Mouse (Mus musculus) heart, embryonic 11.5 days (tissue): Measurements from ENCODE around the gene Foxa1. TPM values are rescaled to one million over a fixed set of nuclear protein-coding genes. Genes with fewer than 3 reads are reported as not detected.

Experiments
- ATAC-seq: fragments of 200-750 bp; cut with Nextera tagmentation; replicated peaks from 2 replicates; pipeline ENCODE4 v1.8.0; 2017; ENCODE audit warnings: moderate library complexity; ENCODE audit not compliant: insufficient number of reproducible peaks, low FRiP score, low TSS enrichment
- H3K27ac ChIP-seq: fragments of 300-500 bp; sonication (generic); 2 replicates; pipeline ENCODE4 v1.5.1; 2014; ENCODE audit warnings: mild to moderate bottlenecking, low read depth, low read length
- H3K27me3 ChIP-seq: fragments of 300-500 bp; sonication (generic); 2 replicates; pipeline ENCODE4 v1.6.1; 2014; ENCODE audit warnings: mild to moderate bottlenecking, low read length, mixed read lengths; ENCODE audit not compliant: control insufficient read depth, insufficient read depth
- H3K36me3 ChIP-seq: fragments of 300-500 bp; sonication (generic); 2 replicates; pipeline ENCODE4 v1.6.1; 2014; ENCODE audit warnings: mild to moderate bottlenecking, low read length, moderate library complexity, mixed read lengths; ENCODE audit not compliant: control insufficient read depth, insufficient read depth
- H3K4me1 ChIP-seq: fragments of 300-500 bp; sonication (generic); 2 replicates; pipeline ENCODE4 v1.6.1; 2014; ENCODE audit warnings: low read length; ENCODE audit not compliant: control insufficient read depth, insufficient read depth
- H3K4me2 ChIP-seq: fragments of 300-500 bp; sonication (generic); 2 replicates; pipeline ENCODE4 v1.6.1; 2014; ENCODE audit warnings: mild to moderate bottlenecking, moderate library complexity
- H3K4me3 ChIP-seq: fragments of 300-500 bp; sonication (generic); 2 replicates; pipeline ENCODE4 v1.5.1; 2014; ENCODE audit warnings: low read depth, low read length
- H3K9ac ChIP-seq: fragments of 300-500 bp; sonication (generic); 2 replicates; pipeline ENCODE4 v1.6.1; 2014; ENCODE audit warnings: mild to moderate bottlenecking, low read depth, low read length, moderate library complexity
- H3K9me3 ChIP-seq: fragments of 300-500 bp; sonication (generic); replicated peaks from 2 replicates; pipeline ENCODE4 v1.6.1; 2016; ENCODE audit warnings: low read length; ENCODE audit not compliant: control insufficient read depth
- WGBS: fragments of 180-500 bp; shearing (Covaris S2); extraction: QIAGEN DNeasy Blood & Tissue Kit; methylation state at CpG from one replicate; pipeline ENCODE4 v1.1.7; 2014; ENCODE audit not compliant: insufficient replicate concordance; 5-methylcytosine and 5-hydroxymethylcytosine counted together
- polyA plus RNA-seq: library from polyadenylated mRNA; unstranded; fragments of >200 nt; fragmentation: Nextera tagmentation; extraction: Ambion mirVana; gene quantifications from 2 replicates; pipeline ENCODE4 v1.2.1, GENCODE M21; 2014

Gene Foxa1
- polyA plus RNA-seq, 1 experiment from 2014 or later = 0.59 TPM

DNA sequence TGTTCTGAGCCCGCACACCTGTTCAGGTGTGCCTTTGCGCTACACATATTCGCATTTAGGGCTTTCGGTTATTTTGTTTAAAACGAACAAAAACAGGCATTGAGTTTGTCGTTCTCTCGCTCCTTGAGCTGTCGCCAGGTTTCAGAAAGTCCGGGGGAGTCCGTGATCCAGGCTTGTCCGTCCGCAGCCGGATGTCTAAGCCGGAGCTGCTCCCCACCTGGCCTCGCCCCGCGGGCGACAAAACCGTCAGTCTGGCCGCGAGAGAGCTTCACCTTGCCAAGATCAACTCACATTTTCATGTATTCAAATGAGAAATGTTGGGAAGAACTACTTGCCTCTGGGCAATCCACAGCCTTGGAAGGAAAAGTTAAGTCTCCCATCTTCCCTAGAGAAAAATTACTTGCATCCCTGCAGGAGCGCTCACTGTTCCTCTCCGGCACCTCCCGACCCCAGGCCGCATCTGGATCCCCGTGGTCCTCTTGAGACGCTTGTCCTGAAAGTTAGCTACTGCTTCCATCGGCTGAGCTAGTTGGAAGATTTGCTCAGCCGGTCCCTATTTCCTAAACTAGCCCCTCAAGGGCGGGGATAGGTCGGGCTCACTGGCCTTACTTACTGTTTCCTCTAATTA lies 3.6 kb upstream of the Foxa1 start:
- H3K36me3 ChIP-seq = no peaks in the 10 kb centered on the region
- no peak overlapping the region for H3K27ac ChIP-seq
- no peak overlapping the region for H3K4me3 ChIP-seq
- H3K4me2 ChIP-seq = no peak overlapping the region
- H3K27me3 ChIP-seq = peaks cover 88% of the 10 kb centered on the region
- 1% methylated on average over 31 of the region's 31 CpGs for WGBS
- no peaks in the 10 kb centered on the region for H3K9me3 ChIP-seq
- peaks cover 12% of the 10 kb centered on the region; the same call in 1 of the 2 replicates for H3K4me1 ChIP-seq
- no peak for ATAC-seq
- H3K9ac ChIP-seq = no peak overlapping the region

GRCm38 (mm10) chr12:57549667-57550160 lies 3.0 kb upstream of the Foxa1 start:
- Histone ChIP-seq H3K36me3 (no peaks in the 10 kb centered on the region), H3K4me3 (no peak overlapping the region), H3K4me2 (no peak overlapping the region), H3K9ac (no peak overlapping the region), H3K9me3 (no peaks in the 10 kb centered on the region), H3K27me3 (peaks cover 94% of the 10 kb centered on the region), H3K27ac (no peak overlapping the region), H3K4me1 (peaks cover 12% of the 10 kb centered on the region; the same call in 1 of the 2 replicates)
- under 1% methylated on average over 15 of the region's 15 CpGs for WGBS
- ATAC-seq = no peak

GRCm38 (mm10) chr12:57548981-57549666 lies 2.4 kb upstream of the Foxa1 start:
- H3K27ac ChIP-seq = no peak overlapping the region
- H3K4me2 ChIP-seq = peak overlapping the region; percentile 22; the same call in 1 of the 2 replicates
- ATAC-seq = no peak
- H3K4me3 ChIP-seq = no peak overlapping the region
- 2% methylated on average over 25 of the region's 25 CpGs for WGBS
- peaks cover 12% of the 10 kb centered on the region; the same call in 1 of the 2 replicates for H3K4me1 ChIP-seq
- H3K36me3 ChIP-seq = no peaks in the 10 kb centered on the region
- H3K27me3 ChIP-seq = peaks cover 96% of the 10 kb centered on the region
- H3K9me3 ChIP-seq = no peaks in the 10 kb centered on the region
- H3K9ac ChIP-seq = no peak overlapping the region

DNA sequence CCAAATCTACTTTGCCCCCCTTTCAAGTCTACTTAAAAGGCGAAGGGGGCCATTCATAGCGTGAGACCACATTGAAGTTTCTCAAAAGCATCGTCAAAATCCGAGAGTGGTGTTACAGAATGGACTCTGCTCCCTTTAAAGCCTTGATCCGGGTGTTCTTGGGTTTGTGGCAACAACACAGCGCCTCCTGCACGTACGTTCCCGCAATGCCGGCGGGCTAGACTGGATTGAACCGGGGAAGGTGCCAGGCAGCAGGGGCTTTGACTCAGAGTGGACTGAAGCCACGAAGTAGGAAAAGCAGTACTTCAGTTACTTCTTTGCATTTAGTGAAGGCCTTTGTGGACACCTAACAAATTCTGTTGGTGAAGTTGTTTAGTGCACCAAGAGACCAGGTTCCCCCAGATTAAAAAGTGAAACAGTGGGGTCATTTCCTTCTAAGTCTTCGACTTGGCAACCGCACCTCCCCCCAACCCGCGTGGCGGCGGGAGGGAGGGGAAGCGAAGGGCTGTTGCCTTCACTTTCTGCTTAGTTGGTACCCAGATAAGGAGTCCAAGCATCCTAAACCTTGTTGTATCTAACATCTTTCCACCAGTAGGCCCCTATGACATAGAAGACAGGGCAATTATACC lies 1.8 kb upstream of the Foxa1 start:
- Histone ChIP-seq H3K36me3 (no peaks in the 10 kb centered on the region), H3K27ac (no peak overlapping the region), H3K4me3 (no peak overlapping the region), H3K9me3 (no peaks in the 10 kb centered on the region), H3K27me3 (peaks cover 93% of the 10 kb centered on the region), H3K4me1 (peaks cover 12% of the 10 kb centered on the region; the same call in 1 of the 2 replicates), H3K9ac (no peak overlapping the region), H3K4me2 (peak overlapping the region; percentile 22; the same call in 1 of the 2 replicates)
- WGBS = 2% methylated on average over 20 of the region's 20 CpGs
- no peak for ATAC-seq

- H3K9ac ChIP-seq = no peak overlapping the region
- peaks cover 93% of the 10 kb centered on the region for H3K27me3 ChIP-seq
- no peak overlapping the region for H3K4me3 ChIP-seq
- no peak overlapping the region for H3K4me2 ChIP-seq
- H3K27ac ChIP-seq = no peak overlapping the region
- H3K36me3 ChIP-seq = no peaks in the 10 kb centered on the region
- ATAC-seq = no peak
- WGBS = 3% methylated on average over 9 of the region's 9 CpGs
- peaks cover 12% of the 10 kb centered on the region; the same call in 1 of the 2 replicates for H3K4me1 ChIP-seq
- no peaks in the 10 kb centered on the region for H3K9me3 ChIP-seq
Observed at GRCm38 (mm10) chr12:57547890-57548289, 1.2 kb upstream of the Foxa1 start.

- H3K36me3 ChIP-seq = no peaks in the 10 kb centered on the region
- WGBS = under 1% methylated on average over 84 of the region's 106 CpGs
- H3K9ac ChIP-seq = no peak overlapping the region; the same call in 1 of the 2 replicates
- peak overlapping the region; percentile 56 for H3K4me3 ChIP-seq
- peaks cover 93% of the 10 kb centered on the region for H3K27me3 ChIP-seq
- peak overlapping the region; percentile 98 for H3K4me2 ChIP-seq
- no peak overlapping the region for H3K27ac ChIP-seq
- H3K4me1 ChIP-seq = peaks cover 12% of the 10 kb centered on the region; the same call in 1 of the 2 replicates
- no peak; the same call in 1 of the 2 replicates for ATAC-seq
- no peaks in the 10 kb centered on the region for H3K9me3 ChIP-seq
Observed at GRCm38 (mm10) chr12:57545371-57546241, 1.1 kb downstream of the Foxa1 start.

DNA sequence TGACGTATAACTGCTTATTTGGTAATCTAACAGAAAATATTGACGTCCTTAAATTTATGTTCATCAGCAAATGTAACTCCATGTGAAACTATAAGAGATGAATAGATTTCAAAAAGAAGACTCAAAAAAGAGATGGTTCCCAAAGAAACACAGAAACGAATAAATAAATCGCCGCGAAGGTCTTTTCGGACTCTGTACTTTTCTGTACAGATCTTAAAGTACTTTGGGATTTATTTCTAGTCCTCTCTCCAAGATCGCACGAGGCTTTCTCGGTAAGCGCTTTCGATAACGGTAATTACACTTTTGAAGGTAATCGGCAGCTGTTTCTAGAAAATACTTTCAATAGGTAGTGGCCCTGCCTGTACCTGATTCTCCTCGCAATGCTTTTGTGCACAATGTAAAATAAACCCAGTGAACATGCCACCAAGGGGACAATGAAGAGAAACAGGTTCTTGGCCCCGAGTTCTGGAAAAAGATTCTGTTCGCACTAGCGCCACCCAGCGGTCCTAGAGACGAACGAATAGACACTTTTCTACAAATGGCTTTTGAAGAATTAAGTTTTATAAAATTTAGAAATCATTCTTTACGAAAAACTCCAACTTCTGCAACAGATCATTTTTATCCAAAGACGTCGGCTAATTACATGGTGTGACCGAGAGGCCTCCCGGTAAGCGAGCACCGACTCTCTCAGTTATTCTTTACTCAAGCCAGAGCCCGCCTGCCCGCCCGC lies 1.9 kb downstream of the Foxa1 start:
- no peak overlapping the region for H3K9ac ChIP-seq

More for the DNA sequence above, 1.9 kb downstream of the Foxa1 start:
- Histone ChIP-seq H3K9me3 (no peaks in the 10 kb centered on the region), H3K27ac (no peak overlapping the region), H3K4me2 (peak overlapping the region; percentile 98), H3K36me3 (no peaks in the 10 kb centered on the region), H3K27me3 (peaks cover 88% of the 10 kb centered on the region), H3K4me3 (peak overlapping the region; percentile 56), H3K4me1 (peaks cover 10% of the 10 kb centered on the region; the same call in 1 of the 2 replicates)
- WGBS = 2% methylated on average over 31 of the region's 31 CpGs
- ATAC-seq = no peak
